In the genomic region with DNA sequence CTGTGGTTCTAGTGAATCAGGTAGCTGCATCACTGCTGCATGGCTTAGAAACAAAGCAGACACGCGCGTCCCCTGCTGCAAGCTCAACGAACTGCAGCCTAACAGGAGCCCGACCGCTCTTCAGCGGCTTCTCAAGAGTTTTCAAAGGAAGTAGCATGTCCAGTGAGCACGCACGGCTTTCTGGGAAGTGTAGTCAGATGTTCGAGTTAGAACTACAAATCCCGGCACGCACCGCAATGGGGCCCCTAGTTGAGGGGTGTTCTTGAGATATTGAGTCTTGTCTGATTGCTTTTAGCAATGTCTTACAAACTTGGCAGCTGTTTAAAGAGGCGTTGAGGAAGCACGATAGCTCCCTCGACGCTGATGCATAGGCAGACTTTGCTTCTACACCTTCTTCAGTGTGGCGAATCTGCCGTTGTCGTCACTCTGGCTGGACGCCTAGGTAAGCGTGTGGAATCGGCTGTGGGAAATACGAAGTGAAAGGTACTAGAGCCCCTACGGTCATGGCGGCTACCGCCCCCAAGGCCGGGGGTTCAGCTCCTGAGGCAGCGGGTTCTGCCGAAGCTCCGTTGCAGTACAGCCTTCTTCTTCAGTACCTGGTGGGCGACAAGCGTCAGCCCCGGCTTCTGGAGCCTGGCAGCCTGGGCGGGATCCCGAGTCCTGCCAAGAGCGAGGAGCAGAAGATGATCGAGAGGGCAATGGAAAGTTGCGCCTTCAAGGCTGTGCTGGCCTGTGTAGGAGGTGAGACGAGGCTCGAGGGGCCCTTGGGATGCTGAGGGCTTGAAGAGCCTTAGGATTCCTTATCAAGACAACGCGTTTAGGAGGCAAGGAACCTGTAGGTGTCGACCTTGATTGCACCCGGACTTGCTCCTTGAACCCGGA, we compare ENCODE assay signal across 8 mouse cellular contexts. TPM values are rescaled to one million over a fixed set of nuclear protein-coding genes. Genes with fewer than 3 reads are reported as not detected.
DNase-seq lines count a peak whose midpoint lies in the region; ATAC-seq and TF ChIP-seq lines count a peak whose summit lies in the region.

A gene (plus strand): TSS at position 251 of the 882 bp plus-strand sequence.

- H3K27ac ChIP-seq in heart, embryonic 12.5 days (ENCODE audit: poor library complexity, severe bottlenecking) = peak within 1 kb of the TSS; percentile 61
- H3K27ac ChIP-seq in kidney, postnatal 0 days = peak within 1 kb of the TSS; percentile 79
- H3K27ac ChIP-seq in liver, embryonic 11.5 days (ENCODE audit: low read depth, low read length) = peak within 1 kb of the TSS; percentile 63; the same call in 1 of the 2 replicates
- H3K27ac ChIP-seq in stomach, embryonic 14.5 days (ENCODE audit: low read length) = peak within 1 kb of the TSS; percentile 79

- H3K4me1 ChIP-seq in heart, embryonic 12.5 days (replicated peaks) = peaks cover 7% of the 10 kb centered on the region
- no peaks in the 10 kb centered on the region for H3K4me1 ChIP-seq in kidney, postnatal 0 days (replicated peaks; ENCODE audit: insufficient read depth, low read length)
- peaks cover 4% of the 10 kb centered on the region for H3K4me1 ChIP-seq in liver, embryonic 11.5 days (replicated peaks; ENCODE audit: control insufficient read depth, insufficient read depth, low read length)
- H3K4me1 ChIP-seq in stomach, embryonic 14.5 days (ENCODE audit: control insufficient read depth, insufficient read depth, low read length) = no peaks in the 10 kb centered on the region

- DNase-seq in CD4-positive helper T cell, adult 2 months (ENCODE audit: low read depth, low spot score) = peak; percentile 98
- peak; percentile 96 for DNase-seq in brain, embryonic 18.5 days (ENCODE audit: low read depth, low spot score)
- DNase-seq in kidney, postnatal 0 days (ENCODE audit: low spot score) = peak; percentile 99
- DNase-seq in liver, embryonic 11.5 days (ENCODE audit: low spot score) = peak; percentile 91
- peak; percentile 100 for DNase-seq in naive thymus-derived CD4-positive, alpha-beta T cell, adult 2 months (ENCODE audit: low read depth)

- peak within 1 kb of the TSS; percentile 94 for H3K9ac ChIP-seq in heart, embryonic 12.5 days
- peak within 1 kb of the TSS; percentile 97 for H3K9ac ChIP-seq in kidney, postnatal 0 days (ENCODE audit: low read depth, low read length)
- H3K9ac ChIP-seq in liver, embryonic 11.5 days (ENCODE audit: low read depth, low read length) = peak within 1 kb of the TSS; percentile 87
- H3K9ac ChIP-seq in stomach, embryonic 14.5 days (replicated peaks; ENCODE audit: low read depth, low read length) = peak within 1 kb of the TSS; percentile 96

- peak within 1 kb of the TSS; percentile 83 for H3K4me2 ChIP-seq in heart, embryonic 12.5 days
- peak within 1 kb of the TSS; percentile 81 for H3K4me2 ChIP-seq in kidney, postnatal 0 days (ENCODE audit: low read length)
- H3K4me2 ChIP-seq in liver, embryonic 11.5 days = peak within 1 kb of the TSS; percentile 82
- peak within 1 kb of the TSS; percentile 75 for H3K4me2 ChIP-seq in stomach, embryonic 14.5 days (replicated peaks; ENCODE audit: low read depth, low read length)

- H3K27me3 ChIP-seq in heart, embryonic 12.5 days (replicated peaks) = 0 out of 2 replicates have a peak, but pooled peaks cover 7% of the 10 kb centered on the region
- no peaks in the 10 kb centered on the region for H3K27me3 ChIP-seq in kidney, postnatal 0 days (ENCODE audit: insufficient read depth, low read length)
- no peaks in the 10 kb centered on the region for H3K27me3 ChIP-seq in liver, embryonic 11.5 days (replicated peaks; ENCODE audit: control insufficient read depth, insufficient read depth, low read length)
- no peaks in the 10 kb centered on the region for H3K27me3 ChIP-seq in stomach, embryonic 14.5 days (ENCODE audit: control insufficient read depth, insufficient read depth, low read length)

- whole genome bisulfite sequencing in heart, embryonic 12.5 days = under 1% methylated on average over 46 of the region's 46 CpGs
- WGBS in kidney, postnatal 0 days = under 1% methylated on average over 46 of the region's 46 CpGs
- under 1% methylated on average over 46 of the region's 46 CpGs for WGBS in liver, embryonic 11.5 days
- WGBS in stomach, embryonic 14.5 days = under 1% methylated on average over 46 of the region's 46 CpGs

- peak within 1 kb of the TSS; percentile 87 for H3K4me3 ChIP-seq in heart, embryonic 12.5 days
- H3K4me3 ChIP-seq in kidney, postnatal 0 days (replicated peaks; ENCODE audit: low read depth, low read length) = peak within 1 kb of the TSS; percentile 93
- H3K4me3 ChIP-seq in liver, embryonic 11.5 days (ENCODE audit: low read depth, low read length) = peak within 1 kb of the TSS; percentile 85
- H3K4me3 ChIP-seq in stomach, embryonic 14.5 days (ENCODE audit: low read depth, low read length) = peak within 1 kb of the TSS; percentile 95

- TF ChIP-seq CTCF in kidney, postnatal 0 days (IDR thresholded peaks at IDR 0.05; ENCODE audit: low read depth) = peak; percentile 98

- H3K36me3 ChIP-seq in heart, embryonic 12.5 days = peaks cover 17% of the 10 kb centered on the region
- peaks cover 6% of the 10 kb centered on the region; the same call in 1 of the 2 replicates for H3K36me3 ChIP-seq in kidney, postnatal 0 days (ENCODE audit: insufficient read depth, low read length)
- no peaks in the 10 kb centered on the region for H3K36me3 ChIP-seq in liver, embryonic 11.5 days (ENCODE audit: control insufficient read depth, insufficient read depth, low read length)
- H3K36me3 ChIP-seq in stomach, embryonic 14.5 days (ENCODE audit: control insufficient read depth, insufficient read depth, low read length) = no peaks in the 10 kb centered on the region; the same call in 1 of the 2 replicates

- peak; percentile 96 for ATAC-seq in erythroid progenitor cell, adult 5-6 weeks (replicated peaks; ENCODE audit: low FRiP score, poor library complexity, severe bottlenecking)
- ATAC-seq in heart, embryonic 12.5 days (ENCODE audit: insufficient number of reproducible peaks, low FRiP score) = peak; percentile 96
- peak; percentile 92 for ATAC-seq in kidney, postnatal 0 days (replicated peaks; ENCODE audit: low FRiP score, low read depth)
- ATAC-seq in liver, embryonic 11.5 days (replicated peaks; ENCODE audit: low FRiP score) = peak; percentile 94
- peak; percentile 93 for ATAC-seq in stomach, embryonic 14.5 days (ENCODE audit: insufficient number of reproducible peaks, insufficient read depth, low FRiP score, low read depth)

- H3K9me3 ChIP-seq in heart, embryonic 12.5 days (replicated peaks) = no peaks in the 10 kb centered on the region
- H3K9me3 ChIP-seq in kidney, postnatal 0 days (replicated peaks; ENCODE audit: low read length) = no peaks in the 10 kb centered on the region
- H3K9me3 ChIP-seq in liver, embryonic 11.5 days (ENCODE audit: control insufficient read depth, low read length) = no peaks in the 10 kb centered on the region
- H3K9me3 ChIP-seq in stomach, embryonic 14.5 days (ENCODE audit: control insufficient read depth, low read depth, low read length) = no peaks in the 10 kb centered on the region

RNA-seq across cellular contexts. Expression of the gene that starts here (rescaled TPM):
- total RNA-seq in erythroid progenitor cell, adult 5-6 weeks (2015; ENCODE audit: low replicate concordance) = 4.2 and 4.7 TPM in 2 replicates
- 2.3 and 4.0 TPM in 2 replicates for total RNA-seq in erythroid progenitor cell, adult 5-6 weeks (2017; ENCODE audit: low replicate concordance)
- 94.5 and 102 TPM in 2 replicates for polyA plus RNA-seq in heart, embryonic 12.5 days (2016; fragmentation: Nextera tagmentation; extraction: Ambion mirVana)
- 122 and 128 TPM in 2 replicates for polyA plus RNA-seq in kidney, postnatal 0 days (2015; fragmentation: Nextera tagmentation; extraction: Ambion mirVana)
- polyA plus RNA-seq in liver, embryonic 11.5 days (2014; fragmentation: Nextera tagmentation; extraction: Ambion mirVana) = 91.2 and 91.9 TPM in 2 replicates
- 115 and 117 TPM in 2 replicates for polyA plus RNA-seq in stomach, embryonic 14.5 days (2014; fragmentation: Nextera tagmentation; extraction: Ambion mirVana)

Comparison
In these comparisons a context has a peak if more than half of its experiments do, and no peak if none do; other contexts are left out.
1. Peak in every context shown above with its lines: DNase-seq, ATAC-seq, H3K4me3 ChIP-seq and H3K27ac ChIP-seq.